Mouse (Mus musculus): Measurements from ENCODE around the gene Thsd4. TPM values are rescaled to one million over a fixed set of nuclear protein-coding genes. Genes with fewer than 3 reads are reported as not detected.

Thsd4 gene
- polyA plus RNA-seq, 1 experiment from 2014 or later, result 6.4 TPM

DNA sequence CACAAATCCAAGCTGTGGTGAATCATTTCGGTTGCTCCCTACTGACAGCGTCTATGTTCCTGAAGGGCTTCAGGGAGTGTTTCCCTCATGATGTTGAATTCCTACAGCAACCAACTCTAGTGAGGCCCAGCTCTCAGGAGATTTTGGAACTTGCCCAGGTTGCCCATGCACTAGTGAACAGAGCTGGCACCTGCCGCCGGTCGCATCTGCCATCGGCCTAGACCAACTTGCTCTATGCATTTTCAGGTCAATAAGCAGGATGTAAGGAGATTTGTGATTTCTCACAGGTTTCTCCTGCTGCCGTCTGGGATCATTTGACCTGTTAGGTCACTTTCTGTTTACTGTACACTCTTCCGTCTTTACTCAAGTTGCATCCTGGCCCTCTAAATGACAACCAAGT is 454.6 kb downstream of the Thsd4 start:
- DNase-seq (ENCODE audit: low spot score), result no peak
- Histone ChIP-seq H3K9me3 (ENCODE audit: control insufficient read depth, low read length) (no peaks in the 10 kb centered on the region), H3K27me3 (ENCODE audit: control insufficient read depth, insufficient read depth, low read length) (no peaks in the 10 kb centered on the region)

DNA sequence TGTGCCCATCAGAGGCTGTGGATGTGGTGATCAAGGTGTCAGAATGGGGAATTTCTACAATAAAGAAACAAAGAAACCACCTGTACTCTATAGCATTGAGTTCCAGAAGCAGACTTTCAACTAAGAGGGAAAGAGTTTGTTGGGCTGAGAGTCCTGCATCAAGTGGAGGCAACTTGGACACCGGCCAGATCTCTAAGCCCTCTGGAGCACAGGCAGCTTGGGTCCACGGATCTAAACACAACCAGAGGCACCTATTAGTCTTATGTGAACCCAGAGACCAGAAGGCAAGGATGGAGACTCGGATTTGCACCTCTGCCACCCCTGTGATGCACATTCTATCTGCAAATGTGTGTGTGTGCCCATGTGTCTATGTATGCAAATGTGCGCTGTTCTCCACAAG is 456.7 kb downstream of the Thsd4 start:
- ATAC-seq (ENCODE audit: low FRiP score) (no peak), DNase-seq (ENCODE audit: low spot score) (no peak)
- WGBS, result 79% methylated on average over 4 of the region's 4 CpGs
- H3K27me3 ChIP-seq (ENCODE audit: control insufficient read depth, insufficient read depth, low read length), result no peaks in the 10 kb centered on the region
- no peak overlapping the region for H3K9ac ChIP-seq
- H3K4me2 ChIP-seq (replicated peaks), result no peak overlapping the region
- H3K27ac ChIP-seq, result no peak overlapping the region
- no peaks in the 10 kb centered on the region for H3K36me3 ChIP-seq (replicated peaks; ENCODE audit: control insufficient read depth, insufficient read depth)
- H3K4me1 ChIP-seq (replicated peaks; ENCODE audit: control insufficient read depth, insufficient read depth, low read length), result no peaks in the 10 kb centered on the region
- no peak overlapping the region for H3K4me3 ChIP-seq (replicated peaks; ENCODE audit: low read length)
- no peaks in the 10 kb centered on the region for H3K9me3 ChIP-seq (ENCODE audit: control insufficient read depth, low read length)

More for the DNA sequence above, 454.6 kb downstream of the Thsd4 start:
- no peak overlapping the region for H3K9ac ChIP-seq
- H3K27ac ChIP-seq, result no peak overlapping the region
- no peak overlapping the region for H3K4me2 ChIP-seq (replicated peaks)
- no peak overlapping the region for H3K4me3 ChIP-seq (replicated peaks; ENCODE audit: low read length)
- WGBS, result 91% methylated on average over 8 of the region's 8 CpGs
- ATAC-seq (ENCODE audit: low FRiP score), result no peak
- H3K36me3 ChIP-seq (replicated peaks; ENCODE audit: control insufficient read depth, insufficient read depth), result no peaks in the 10 kb centered on the region
- no peaks in the 10 kb centered on the region for H3K4me1 ChIP-seq (replicated peaks; ENCODE audit: control insufficient read depth, insufficient read depth, low read length)

DNA sequence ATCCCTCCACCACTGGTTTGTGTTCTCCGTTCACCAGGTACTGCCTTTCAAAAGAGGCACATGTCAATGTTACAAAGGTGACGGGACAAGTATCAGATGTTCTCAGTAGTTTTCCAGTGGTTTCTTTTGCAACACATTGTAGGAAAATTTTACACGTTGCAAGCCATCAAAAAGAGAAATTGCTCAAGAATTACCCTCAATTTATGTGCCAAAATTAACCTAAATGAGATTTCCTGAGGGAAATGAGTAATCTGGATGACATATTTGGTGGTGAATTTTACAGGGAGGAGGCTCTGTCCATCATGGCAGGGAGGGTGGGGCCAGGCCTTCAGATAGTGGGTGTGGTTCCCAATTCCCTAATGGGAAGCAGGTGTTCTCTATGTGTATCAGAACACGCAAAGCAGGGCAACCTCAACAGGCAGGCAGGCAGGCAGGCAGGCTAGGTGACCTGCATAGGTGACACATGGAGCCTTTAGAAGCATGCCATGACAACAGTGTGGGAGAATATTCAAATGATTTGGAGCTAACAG is 458.6 kb downstream of the Thsd4 start:
- H3K9ac ChIP-seq, result no peak overlapping the region
- no peaks in the 10 kb centered on the region for H3K27me3 ChIP-seq (ENCODE audit: control insufficient read depth, insufficient read depth, low read length)
- no peaks in the 10 kb centered on the region for H3K9me3 ChIP-seq (ENCODE audit: control insufficient read depth, low read length)
- ATAC-seq (ENCODE audit: low FRiP score) (no peak), DNase-seq (ENCODE audit: low spot score) (no peak)
- no peaks in the 10 kb centered on the region for H3K36me3 ChIP-seq (replicated peaks; ENCODE audit: control insufficient read depth, insufficient read depth)
- H3K4me3 ChIP-seq (replicated peaks; ENCODE audit: low read length), result no peak overlapping the region
- WGBS, result 88% methylated on average over 4 of the region's 4 CpGs
- no peak overlapping the region for H3K4me2 ChIP-seq (replicated peaks)
- no peaks in the 10 kb centered on the region for H3K4me1 ChIP-seq (replicated peaks; ENCODE audit: control insufficient read depth, insufficient read depth, low read length)
- no peak overlapping the region for H3K27ac ChIP-seq

DNA sequence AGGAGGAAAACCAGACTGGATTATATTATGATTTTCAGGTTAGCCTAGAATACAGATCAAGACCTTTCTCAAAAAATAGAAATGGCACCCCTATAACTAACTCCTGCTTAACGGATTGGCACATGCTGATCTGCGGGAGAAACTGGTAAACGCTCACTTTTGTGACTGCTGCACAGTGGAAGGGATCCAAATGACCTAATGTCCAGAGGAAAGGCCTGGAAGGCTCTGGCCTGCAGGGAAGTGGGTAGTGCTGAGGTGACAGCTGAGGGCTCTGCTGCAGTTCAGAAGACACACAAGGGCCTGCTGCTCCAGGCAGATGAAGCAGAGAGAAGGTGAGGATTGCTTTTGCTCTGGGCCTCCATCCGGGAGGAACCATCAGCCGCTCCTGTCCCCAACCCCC is 465.7 kb downstream of the Thsd4 start:
- H3K36me3 ChIP-seq (replicated peaks; ENCODE audit: control insufficient read depth, insufficient read depth), result no peaks in the 10 kb centered on the region
- no peaks in the 10 kb centered on the region for H3K27me3 ChIP-seq (ENCODE audit: control insufficient read depth, insufficient read depth, low read length)
- no peaks in the 10 kb centered on the region for H3K9me3 ChIP-seq (ENCODE audit: control insufficient read depth, low read length)
- WGBS, result 90% methylated on average over 5 of the region's 5 CpGs
- no peak for DNase-seq (ENCODE audit: low spot score)
- H3K27ac ChIP-seq, result no peak overlapping the region
- no peak for ATAC-seq (ENCODE audit: low FRiP score)
- H3K4me3 ChIP-seq (replicated peaks; ENCODE audit: low read length), result no peak overlapping the region
- no peaks in the 10 kb centered on the region for H3K4me1 ChIP-seq (replicated peaks; ENCODE audit: control insufficient read depth, insufficient read depth, low read length)
- no peak overlapping the region for H3K9ac ChIP-seq
- H3K4me2 ChIP-seq (replicated peaks), result no peak overlapping the region

DNA sequence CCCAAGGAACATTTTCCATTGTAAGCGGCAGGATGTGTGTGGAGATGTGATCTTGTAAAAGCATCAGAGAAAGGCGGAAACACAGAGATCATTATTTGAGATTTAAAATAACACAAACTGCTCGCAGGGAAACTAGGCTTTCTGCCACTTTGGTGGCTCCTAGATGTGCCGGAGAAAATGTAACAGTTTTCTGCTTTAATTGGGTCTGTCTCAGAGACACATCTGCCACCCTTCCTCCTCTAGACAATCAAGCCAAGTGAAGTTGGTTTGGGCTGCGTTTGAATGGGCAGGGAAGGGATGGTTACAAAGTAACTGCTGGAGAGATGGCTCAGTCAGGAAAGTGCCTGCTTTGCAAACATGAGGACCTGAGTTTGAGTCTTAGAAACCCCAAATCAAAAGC is 466.9 kb downstream of the Thsd4 start:
- H3K9ac ChIP-seq, result no peak overlapping the region
- no peak overlapping the region for H3K27ac ChIP-seq
- WGBS, result 72% methylated on average over 5 of the region's 5 CpGs
- no peak overlapping the region for H3K4me3 ChIP-seq (replicated peaks; ENCODE audit: low read length)
- no peaks in the 10 kb centered on the region for H3K9me3 ChIP-seq (ENCODE audit: control insufficient read depth, low read length)
- H3K4me2 ChIP-seq (replicated peaks), result no peak overlapping the region
- DNase-seq (ENCODE audit: low spot score) (no peak), ATAC-seq (ENCODE audit: low FRiP score) (no peak)
- H3K27me3 ChIP-seq (ENCODE audit: control insufficient read depth, insufficient read depth, low read length), result no peaks in the 10 kb centered on the region
- no peaks in the 10 kb centered on the region for H3K36me3 ChIP-seq (replicated peaks; ENCODE audit: control insufficient read depth, insufficient read depth)
- no peaks in the 10 kb centered on the region for H3K4me1 ChIP-seq (replicated peaks; ENCODE audit: control insufficient read depth, insufficient read depth, low read length)

DNA sequence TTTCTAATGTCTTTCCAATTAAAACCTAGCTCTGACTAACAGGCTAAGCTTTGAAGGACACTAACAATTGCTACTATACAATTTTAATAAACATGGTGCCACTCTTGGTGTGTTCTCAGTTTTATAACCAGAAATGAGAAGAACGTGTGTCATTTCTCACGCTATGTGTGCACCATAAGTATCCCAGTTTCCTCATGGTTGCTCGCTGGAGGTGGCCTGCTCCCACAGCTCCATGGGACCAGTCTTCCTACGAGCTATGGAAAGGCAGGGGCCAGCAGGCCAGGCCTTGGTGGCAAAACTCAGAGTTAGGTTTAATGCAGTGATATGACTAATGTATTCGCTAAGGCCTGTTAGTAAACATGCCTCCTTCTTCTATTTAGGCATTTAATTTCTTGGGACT is 468.7 kb downstream of the Thsd4 start:
- Histone ChIP-seq H3K4me3 (replicated peaks; ENCODE audit: low read length) (no peak overlapping the region), H3K4me2 (replicated peaks) (no peak overlapping the region), H3K4me1 (replicated peaks; ENCODE audit: control insufficient read depth, insufficient read depth, low read length) (no peaks in the 10 kb centered on the region), H3K27ac (no peak overlapping the region), H3K9ac (no peak overlapping the region), H3K9me3 (ENCODE audit: control insufficient read depth, low read length) (no peaks in the 10 kb centered on the region), H3K36me3 (replicated peaks; ENCODE audit: control insufficient read depth, insufficient read depth) (no peaks in the 10 kb centered on the region), H3K27me3 (ENCODE audit: control insufficient read depth, insufficient read depth, low read length) (no peaks in the 10 kb centered on the region)
- no peak for ATAC-seq (ENCODE audit: low FRiP score)
- no peak for DNase-seq (ENCODE audit: low spot score)
- 90% methylated on average over 5 of the region's 5 CpGs for WGBS

DNA sequence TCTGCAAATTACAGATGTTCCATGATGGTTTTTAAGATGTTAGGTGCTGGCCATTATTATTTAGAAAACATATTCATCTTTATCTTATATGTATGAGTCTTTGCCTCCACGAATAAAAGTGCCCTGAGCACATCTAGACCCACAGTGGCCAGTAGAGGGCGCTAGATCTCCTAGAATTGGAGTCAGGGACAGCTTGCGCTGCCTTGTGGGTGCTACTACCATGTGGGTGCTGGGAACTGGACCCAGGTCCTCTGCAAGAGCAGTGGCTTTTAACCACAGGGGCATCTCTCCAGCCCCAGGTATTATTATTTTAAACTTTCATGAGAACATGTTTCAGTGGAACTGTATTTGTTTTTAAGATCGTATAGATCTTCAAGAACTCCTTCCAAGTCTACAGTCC is 469.4 kb downstream of the Thsd4 start:
- ATAC-seq (ENCODE audit: low FRiP score), result no peak
- no peaks in the 10 kb centered on the region for H3K36me3 ChIP-seq (replicated peaks; ENCODE audit: control insufficient read depth, insufficient read depth)
- H3K9ac ChIP-seq, result no peak overlapping the region

DNA sequence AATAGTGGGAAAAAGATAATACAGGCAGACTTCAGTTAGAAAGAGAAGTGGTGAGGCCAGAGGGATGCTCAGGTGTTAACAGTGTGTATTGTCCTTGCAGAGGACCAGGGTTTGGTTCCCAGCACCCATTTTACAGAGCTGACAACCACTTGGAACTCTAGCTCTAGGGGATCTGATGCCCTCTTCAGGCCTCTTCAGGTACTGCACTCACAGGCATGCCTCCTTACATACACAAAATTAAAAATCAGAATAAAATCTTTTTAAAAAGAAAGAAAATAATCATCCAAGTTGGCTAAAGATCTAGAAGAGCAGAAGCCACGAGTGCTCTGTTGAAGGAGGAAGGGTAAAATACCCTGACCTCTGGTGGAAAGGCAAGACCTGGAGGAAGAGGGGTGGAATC is 478.7 kb downstream of the Thsd4 start:
- H3K36me3 ChIP-seq (replicated peaks; ENCODE audit: control insufficient read depth, insufficient read depth), result no peaks in the 10 kb centered on the region
- no peak overlapping the region for H3K27ac ChIP-seq
- no peak overlapping the region for H3K9ac ChIP-seq
- DNase-seq (ENCODE audit: low spot score) (no peak), ATAC-seq (ENCODE audit: low FRiP score) (no peak)
- H3K4me3 ChIP-seq (replicated peaks; ENCODE audit: low read length), result no peak overlapping the region
- H3K27me3 ChIP-seq (ENCODE audit: control insufficient read depth, insufficient read depth, low read length), result no peaks in the 10 kb centered on the region
- WGBS, result 90% methylated on average over 1 of the region's 1 CpGs
- H3K9me3 ChIP-seq (ENCODE audit: control insufficient read depth, low read length), result peaks cover 4% of the 10 kb centered on the region; the same call in 1 of the 2 replicates
- H3K4me2 ChIP-seq (replicated peaks), result no peak overlapping the region
- 0 out of 2 replicates have a peak, but pooled peaks cover 5% of the 10 kb centered on the region for H3K4me1 ChIP-seq (replicated peaks; ENCODE audit: control insufficient read depth, insufficient read depth, low read length)

More for the DNA sequence above, 469.4 kb downstream of the Thsd4 start:
- 73% methylated on average over 4 of the region's 4 CpGs for WGBS
- no peak overlapping the region for H3K4me3 ChIP-seq (replicated peaks; ENCODE audit: low read length)
- no peak for DNase-seq (ENCODE audit: low spot score)
- no peak overlapping the region for H3K27ac ChIP-seq
- no peaks in the 10 kb centered on the region for H3K9me3 ChIP-seq (ENCODE audit: control insufficient read depth, low read length)
- H3K4me2 ChIP-seq (replicated peaks), result no peak overlapping the region
- H3K4me1 ChIP-seq (replicated peaks; ENCODE audit: control insufficient read depth, insufficient read depth, low read length), result no peaks in the 10 kb centered on the region
- no peaks in the 10 kb centered on the region for H3K27me3 ChIP-seq (ENCODE audit: control insufficient read depth, insufficient read depth, low read length)

DNA sequence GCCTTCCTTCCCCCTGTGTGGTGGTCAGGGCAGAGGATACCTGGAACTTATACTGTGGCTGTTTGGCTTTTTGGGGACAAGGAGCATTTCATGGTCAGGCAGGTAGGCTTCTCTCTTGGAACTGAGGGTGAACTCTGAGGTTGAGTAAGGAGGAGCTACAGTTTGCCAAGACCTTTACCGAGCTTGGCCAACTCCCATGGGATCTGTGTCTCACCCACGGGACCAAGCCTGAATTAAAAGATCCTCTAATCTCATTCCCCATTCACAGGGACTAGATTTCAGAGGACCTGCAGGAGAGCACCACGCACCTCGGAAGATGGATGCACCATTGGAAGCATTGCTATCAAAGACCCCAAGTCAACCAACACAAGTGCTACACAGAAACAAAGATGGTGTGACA is 487.0 kb downstream of the Thsd4 start:
- H3K27ac ChIP-seq, result no peak overlapping the region
- no peaks in the 10 kb centered on the region for H3K9me3 ChIP-seq (ENCODE audit: control insufficient read depth, low read length)
- H3K36me3 ChIP-seq (replicated peaks; ENCODE audit: control insufficient read depth, insufficient read depth), result no peaks in the 10 kb centered on the region
- DNase-seq (ENCODE audit: low spot score) (no peak), ATAC-seq (ENCODE audit: low FRiP score) (no peak)
- H3K9ac ChIP-seq, result no peak overlapping the region
- 96% methylated on average over 4 of the region's 4 CpGs for WGBS
- no peak overlapping the region for H3K4me2 ChIP-seq (replicated peaks)
- no peaks in the 10 kb centered on the region for H3K27me3 ChIP-seq (ENCODE audit: control insufficient read depth, insufficient read depth, low read length)
- 0 out of 2 replicates have a peak, but pooled peaks cover 5% of the 10 kb centered on the region for H3K4me1 ChIP-seq (replicated peaks; ENCODE audit: control insufficient read depth, insufficient read depth, low read length)
- no peak overlapping the region for H3K4me3 ChIP-seq (replicated peaks; ENCODE audit: low read length)

DNA sequence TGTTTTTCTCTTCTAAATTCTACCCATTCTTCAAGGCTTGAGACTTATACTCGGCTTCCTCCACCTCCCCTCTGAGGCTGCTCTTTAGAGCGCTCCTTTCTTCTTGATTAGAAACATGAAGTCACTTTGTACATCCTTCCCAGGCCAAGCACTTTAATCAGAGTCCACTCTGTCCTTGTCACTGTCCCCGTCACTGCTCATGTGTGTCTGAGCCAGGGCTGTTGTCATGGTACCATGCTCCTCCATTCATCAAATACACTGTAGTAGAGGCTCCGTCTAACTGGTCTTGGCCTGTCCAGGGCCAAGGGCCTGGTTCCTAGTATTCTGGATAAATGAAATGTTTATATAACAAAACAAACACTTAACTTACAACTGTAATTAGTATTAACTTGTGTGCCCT is 494.6 kb downstream of the Thsd4 start:
- Histone ChIP-seq H3K27ac (no peak overlapping the region), H3K9ac (no peak overlapping the region), H3K4me3 (replicated peaks; ENCODE audit: low read length) (no peak overlapping the region), H3K27me3 (ENCODE audit: control insufficient read depth, insufficient read depth, low read length) (no peaks in the 10 kb centered on the region), H3K4me2 (replicated peaks) (no peak overlapping the region), H3K36me3 (replicated peaks; ENCODE audit: control insufficient read depth, insufficient read depth) (no peaks in the 10 kb centered on the region), H3K4me1 (replicated peaks; ENCODE audit: control insufficient read depth, insufficient read depth, low read length) (peaks cover 18% of the 10 kb centered on the region; the same call in 1 of the 2 replicates), H3K9me3 (ENCODE audit: control insufficient read depth, low read length) (no peaks in the 10 kb centered on the region)
- ATAC-seq (ENCODE audit: low FRiP score) (no peak), DNase-seq (ENCODE audit: low spot score) (no peak)
- 58% methylated on average over 4 of the region's 4 CpGs for WGBS

Measured in hindbrain, embryonic 14.5 days (tissue).